In genomic region chr6:109533526-109533925, GRCm38 (mm10) we compare ENCODE assay signal across 22 mouse cellular contexts.
DNase-seq lines count a peak whose midpoint lies in the region; ATAC-seq lines count a peak whose summit lies in the region.
"Had no signal": no experiment of that assay in that cellular context is flagged by ENCODE, and none has a peak within 500 bp of the region (broad histone marks: within the 10 kb centered on the region; RNA-seq: fewer than 3 reads in every experiment).

No protein-coding gene starts in this region.

- peak; percentile 80 for ATAC-seq in frontal cortex, adult (ENCODE audit: low TSS enrichment)
- ATAC-seq: activated CD4-positive, CD25-positive, alpha-beta regulatory T cell, adult 4 months; forebrain, embryonic 14.5 days; forebrain, postnatal 0 days; hindbrain, embryonic 16.5 days had no signal

- DNase-seq in frontal cortex, postnatal 25 days (ENCODE audit: low spot score in 2 of 2), result no peak
- DNase-seq in left cerebral cortex, postnatal 14 days (ENCODE audit: low spot score in 2 of 2), result peak; percentile 10 to 12
- DNase-seq in left cerebral cortex, postnatal 4 days, result no peak
- peak; percentile 11 to 21 for DNase-seq in right cerebral cortex, adult 2 months (ENCODE audit: low spot score in 2 of 2)
- DNase-seq in right cerebral cortex, postnatal 14 days, result no peak
- peak; percentile 56 for DNase-seq in telencephalon, adult 2 months (ENCODE audit: low read depth, low spot score)
- DNase-seq in thymus, postnatal 36 days, result no peak
- DNase-seq: adrenal gland, adult 8-10 months; adrenal gland, postnatal 25 days; cerebellum, adult 11 months; cerebellum, adult 2 months; cerebellum, adult 9-11 months; cerebellum, postnatal 25 days; forebrain, postnatal 0 days; gastrocnemius, postnatal 25 days; heart, adult 18-20 months; heart, postnatal 10 days; heart, postnatal 36 days had no signal

- intact Hi-C loops in left cerebral cortex, postnatal 14 days (cut with DNase I), result no loop called here
- intact Hi-C loops in left cerebral cortex, postnatal 4 days (cut with DNase I), result no loop called here

Comparison
In these comparisons a context has a peak if more than half of its experiments do, and no peak if none do; other contexts are left out.
1. DNase-seq: peak in left cerebral cortex, postnatal 14 days (2 of 2), right cerebral cortex, adult 2 months (2 of 2) and telencephalon, adult 2 months (single experiment); none in frontal cortex, postnatal 25 days (0 of 2), left cerebral cortex, postnatal 4 days (single experiment), right cerebral cortex, postnatal 14 days (single experiment) and thymus, postnatal 36 days (0 of 2).